8 mouse cellular contexts compared by ENCODE assay signal in the genomic region with DNA sequence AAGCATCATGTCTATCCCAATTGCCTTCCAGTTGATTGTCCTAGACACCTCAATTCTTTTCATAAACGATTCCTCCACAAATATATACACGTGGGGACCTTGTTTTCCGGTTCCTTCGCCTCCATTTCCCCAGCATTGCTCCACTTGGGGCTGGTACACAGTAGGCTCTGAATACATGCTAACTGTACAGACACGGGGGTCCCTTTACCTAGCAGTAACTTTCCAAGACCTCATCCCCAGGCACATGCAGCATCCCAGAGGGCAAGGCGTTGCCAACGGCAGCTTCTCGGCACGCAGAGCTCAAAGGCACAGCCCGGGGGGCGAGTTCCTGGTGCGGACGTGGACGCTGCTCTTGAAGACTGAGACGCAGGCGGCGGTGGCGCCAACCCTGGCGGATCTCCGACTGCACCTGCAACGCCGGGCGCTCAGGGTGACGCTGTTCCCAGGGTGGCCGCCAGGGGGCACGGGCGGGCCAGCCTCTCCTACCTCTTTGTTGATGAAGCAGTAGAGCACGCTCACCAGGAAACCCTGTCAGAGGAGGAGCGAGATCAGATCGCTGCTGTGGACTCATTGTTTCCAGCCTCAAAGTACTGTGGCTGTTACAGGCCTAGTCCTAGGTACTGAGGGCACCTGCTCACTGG. TPM values are rescaled to one million over a fixed set of nuclear protein-coding genes. Genes with fewer than 3 reads are reported as not detected.
DNase-seq lines count a peak whose midpoint lies in the region; ATAC-seq lines count a peak whose summit lies in the region.

No protein-coding gene starts in this region.

- peak overlapping the region; percentile 10; the same call in 1 of the 2 replicates for H3K4me3 ChIP-seq in hindbrain, embryonic 14.5 days (replicated peaks; ENCODE audit: low read length)

- peaks cover 17% of the 10 kb centered on the region for H3K27me3 ChIP-seq in hindbrain, embryonic 14.5 days (ENCODE audit: control insufficient read depth, insufficient read depth, low read length)

- H3K9me3 ChIP-seq in hindbrain, embryonic 14.5 days (ENCODE audit: control insufficient read depth, low read length), result no peaks in the 10 kb centered on the region

- H3K36me3 ChIP-seq in hindbrain, embryonic 14.5 days (replicated peaks; ENCODE audit: control insufficient read depth, insufficient read depth), result peaks cover 28% of the 10 kb centered on the region

- peak overlapping the region; percentile 46 for H3K4me2 ChIP-seq in hindbrain, embryonic 14.5 days (replicated peaks)

- DNase-seq in Muller cell, postnatal 12 days (ENCODE audit: inconsistent ontology term), result peak; percentile 86
- peak; percentile 97 to 98 for DNase-seq in cerebellum, postnatal 14 days
- DNase-seq in frontal cortex, postnatal 25 days (ENCODE audit: low spot score in 2 of 2), result peak; percentile 94 to 95
- peak; percentile 83 for DNase-seq in hindbrain, embryonic 14.5 days (ENCODE audit: low spot score)
- peak; percentile 90 for DNase-seq in left cerebral cortex, adult 11 months (ENCODE audit: low spot score)
- peak; percentile 95 for DNase-seq in lung, postnatal 36 days
- DNase-seq in retina, postnatal 1 day, result peak; percentile 91
- DNase-seq in urinary bladder, adult 18-20 months (ENCODE audit: low spot score in 2 of 2), result peak; percentile 85 to 95

- peak; percentile 72 for ATAC-seq in hindbrain, embryonic 14.5 days (ENCODE audit: low FRiP score)

- H3K9ac ChIP-seq in hindbrain, embryonic 14.5 days, result peak overlapping the region; percentile 44

- WGBS in hindbrain, embryonic 14.5 days, result 6% methylated on average over 30 of the region's 30 CpGs

- 0 out of 2 replicates have a peak, but pooled peaks cover 8% of the 10 kb centered on the region for H3K4me1 ChIP-seq in hindbrain, embryonic 14.5 days (replicated peaks; ENCODE audit: control insufficient read depth, insufficient read depth, low read length)

- peak overlapping the region; percentile 52 for H3K27ac ChIP-seq in hindbrain, embryonic 14.5 days

RNA-seq across cellular contexts. Expression of a gene that starts 7.8 kb away (rescaled TPM):
- 104 and 110 TPM in 2 replicates for polyA plus RNA-seq in hindbrain, embryonic 14.5 days (2014; fragmentation: Nextera tagmentation; extraction: Ambion mirVana)

RNA-seq across cellular contexts. Expression of a gene that starts 8.2 kb away (rescaled TPM):
- 19.1 and 20.3 TPM in 2 replicates for polyA plus RNA-seq in hindbrain, embryonic 14.5 days (2014; fragmentation: Nextera tagmentation; extraction: Ambion mirVana)

RNA-seq across cellular contexts. Expression of a gene that starts 8.6 kb away (rescaled TPM):
- 0.62 and 1.1 TPM in 2 replicates for polyA plus RNA-seq in hindbrain, embryonic 14.5 days (2014; fragmentation: Nextera tagmentation; extraction: Ambion mirVana)

RNA-seq across cellular contexts. Expression of a gene that starts 18.9 kb away (rescaled TPM):
- polyA plus RNA-seq in hindbrain, embryonic 14.5 days (2014; fragmentation: Nextera tagmentation; extraction: Ambion mirVana), result 3.4 and 3.6 TPM in 2 replicates

RNA-seq across cellular contexts. Expression of a gene that starts 37.6 kb away (rescaled TPM):
- 10.9 and 11.9 TPM in 2 replicates for polyA plus RNA-seq in hindbrain, embryonic 14.5 days (2014; fragmentation: Nextera tagmentation; extraction: Ambion mirVana)

Comparison
In these comparisons a context has a peak if more than half of its experiments do, and no peak if none do; other contexts are left out.
1. Peak in every context shown above with its lines: DNase-seq, ATAC-seq, H3K4me3 ChIP-seq and H3K27ac ChIP-seq.